Mouse (Mus musculus): ENCODE data around the gene Gab1.

DNA sequence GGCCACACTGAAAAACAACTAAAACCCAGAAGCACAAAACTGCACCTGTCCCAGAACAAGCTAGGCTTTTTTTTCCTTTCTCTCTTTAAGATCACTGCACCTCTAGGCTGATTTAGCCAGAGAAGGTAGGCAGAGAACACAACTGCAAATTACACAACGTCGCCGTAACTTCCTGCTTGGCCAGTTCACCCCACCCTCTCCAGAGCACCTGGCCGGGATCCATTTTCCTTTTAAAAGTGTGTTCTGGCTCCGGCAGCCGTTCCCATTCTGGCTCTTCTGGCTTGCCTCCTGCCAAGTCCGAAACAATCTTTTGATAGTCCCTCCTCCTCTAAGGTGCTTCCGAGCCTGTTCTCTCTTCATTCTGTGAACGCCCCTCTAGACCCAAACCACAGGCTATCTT lies 32.4 kb downstream of the Gab1 start:
- no peak for TF ChIP-seq CTCF (conservative IDR thresholded peaks at IDR 0.05; ENCODE audit: low read length)
- TF ChIP-seq NANOG (IDR thresholded peaks at IDR 0.05; ENCODE audit: borderline replicate concordance, low read length): no peak
- TF ChIP-seq POU5F1 (IDR thresholded peaks at IDR 0.05; ENCODE audit: borderline replicate concordance, low read length): no peak

All from E14TG2a.4 (cell line).